Mouse (Mus musculus) effector memory CD4-positive, alpha-beta T cell, adult 7 months (primary cell): ENCODE results near the gene Olfr668. TPM values are rescaled to one million over a fixed set of nuclear protein-coding genes. Genes with fewer than 3 reads are reported as not detected.

Experiments used
- polyA plus RNA-seq: library from polyadenylated mRNA; unstranded; fragments of 100-300 nt; shearing (Covaris generic); gene quantifications from one replicate; pipeline ENCODE4 v1.2.1, GENCODE M21; 2017

The Olfr668 gene
- polyA plus RNA-seq, result not detected

GRCm38 (mm10) chr7:104927957-104928356, at the start of gene Olfr668:
Gene Olfr668, minus strand, starts transcription at chr7:104928057.

GRCm38 (mm10) chr7:104962520-104962919, 34.7 kb upstream of the Olfr668 start, which contains the start of gene Olfr670:
Gene Olfr670, minus strand, starts transcription at chr7:104962620.

DNA sequence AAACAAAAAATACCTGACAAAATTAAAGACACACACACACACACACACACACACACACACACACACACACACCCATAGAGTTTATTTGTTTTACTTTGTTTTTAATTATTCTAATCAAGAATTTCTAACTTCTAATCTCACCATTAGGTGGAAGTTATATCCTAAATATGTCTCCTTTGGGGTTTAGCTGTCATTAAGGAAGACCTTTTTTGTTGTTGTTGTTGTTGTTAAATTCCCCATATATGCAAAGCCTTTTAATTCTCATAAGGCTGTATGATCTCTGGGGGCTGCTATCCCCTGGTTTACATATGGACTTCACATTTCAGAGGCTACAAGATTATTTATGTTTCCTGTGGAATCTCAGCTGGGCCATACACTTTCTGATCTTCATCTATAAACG, 6.1 kb upstream of the Olfr668 start, which contains the start of gene Olfr669:
Gene Olfr669 (plus strand): TSS at position 301 of the 400 bp plus-strand sequence.

GRCm38 (mm10) chr7:104921382-104921781, 6.5 kb downstream of the Olfr668 start, which contains the start of gene Olfr667:
Gene Olfr667, minus strand, starts transcription at chr7:104921482.

GRCm38 (mm10) chr7:104895852-104896251, 32.0 kb downstream of the Olfr668 start, which contains the start of gene Olfr666:
Gene Olfr666, minus strand, starts transcription at chr7:104895952.

GRCm38 (mm10) chr7:104877731-104878130, 50.1 kb downstream of the Olfr668 start, which contains the start of gene Olfr665:
Gene Olfr665, plus strand, starts transcription at chr7:104878031.

Other genes with a start within 250 kb of the Olfr668 start
- not detected for gene Olfr661, start 241.6 kb downstream of the Olfr668 start, polyA plus RNA-seq
- not detected for gene Usp17le, start 150.6 kb downstream of the Olfr668 start, polyA plus RNA-seq
- not detected for gene Usp17lb, start 85.5 kb downstream of the Olfr668 start, polyA plus RNA-seq
- gene Usp17la, start 71.0 kb downstream of the Olfr668 start, polyA plus RNA-seq, result not detected
- not detected for gene Olfr665, start 50.0 kb downstream of the Olfr668 start, polyA plus RNA-seq
- not detected for gene Olfr666, start 32.1 kb downstream of the Olfr668 start, polyA plus RNA-seq
- not detected for gene Olfr667, start 6.6 kb downstream of the Olfr668 start, polyA plus RNA-seq
- gene Olfr669, start 6.2 kb upstream of the Olfr668 start, polyA plus RNA-seq, result not detected
- gene Olfr670, start 34.6 kb upstream of the Olfr668 start, polyA plus RNA-seq, result not detected
- gene Olfr671, start 51.1 kb upstream of the Olfr668 start, polyA plus RNA-seq, result 0.34 TPM
- gene Olfr672, start 74.0 kb upstream of the Olfr668 start, polyA plus RNA-seq, result not detected
- gene Olfr675, start 100.4 kb upstream of the Olfr668 start, polyA plus RNA-seq, result not detected
- gene Olfr676, start 104.6 kb upstream of the Olfr668 start, polyA plus RNA-seq, result not detected
- gene Olfr677, start 123.3 kb upstream of the Olfr668 start, polyA plus RNA-seq, result not detected
- not detected for gene Olfr678, start 136.4 kb upstream of the Olfr668 start, polyA plus RNA-seq
- gene Olfr679, start 153.1 kb upstream of the Olfr668 start, polyA plus RNA-seq, result not detected
- gene Olfr680-ps1, start 164.8 kb upstream of the Olfr668 start, polyA plus RNA-seq, result not detected
- gene Olfr681, start 188.8 kb upstream of the Olfr668 start, polyA plus RNA-seq, result not detected
- not detected for gene Olfr683, start 219.0 kb upstream of the Olfr668 start, polyA plus RNA-seq
- 0.12 TPM for gene Olfr684, start 235.6 kb upstream of the Olfr668 start, polyA plus RNA-seq